Mouse (Mus musculus) midbrain, embryonic 12.5 days (tissue): ENCODE results near the gene Cpne5. TPM values are rescaled to one million over a fixed set of nuclear protein-coding genes. Genes with fewer than 3 reads are reported as not detected.
A peak's percentile ranks its signal among the peaks of the same experiment; 100 is the strongest.

Experiments used
- ATAC-seq: fragments of 200-750 bp; cut with Nextera tagmentation; 2 replicates; pipeline ENCODE4 v1.8.0; 2017; ENCODE audit warnings: low read depth, moderate TSS enrichment, moderate library complexity; ENCODE audit not compliant: low FRiP score
- H3K27ac ChIP-seq: fragments of 300-500 bp; sonication (generic); replicated peaks from 2 replicates; pipeline ENCODE4 v1.5.1; 2016; ENCODE audit warnings: mild to moderate bottlenecking
- H3K27me3 ChIP-seq: fragments of 300-500 bp; sonication (generic); 2 replicates; pipeline ENCODE4 v1.6.1; 2016; ENCODE audit warnings: mild to moderate bottlenecking
- H3K36me3 ChIP-seq: fragments of 300-500 bp; sonication (generic); 2 replicates; pipeline ENCODE4 v1.6.1; 2016
- H3K4me1 ChIP-seq: fragments of 300-500 bp; sonication (generic); 2 replicates; pipeline ENCODE4 v1.6.1; 2016
- H3K4me2 ChIP-seq: fragments of 300-500 bp; sonication (generic); replicated peaks from 2 replicates; pipeline ENCODE4 v1.6.1; 2016; ENCODE audit warnings: mild to moderate bottlenecking, moderate library complexity
- H3K4me3 ChIP-seq: fragments of 300-500 bp; sonication (generic); 2 replicates; pipeline ENCODE4 v1.5.1; 2016; ENCODE audit warnings: mild to moderate bottlenecking
- H3K9ac ChIP-seq: fragments of 300-500 bp; sonication (generic); replicated peaks from 2 replicates; pipeline ENCODE4 v1.6.1; 2016; ENCODE audit warnings: mild to moderate bottlenecking, moderate library complexity
- H3K9me3 ChIP-seq: fragments of 300-500 bp; sonication (generic); 2 replicates; pipeline ENCODE4 v1.6.1; 2016; ENCODE audit warnings: mild to moderate bottlenecking
- WGBS: fragments of 180-500 bp; shearing (Covaris S2); methylation state at CpG from one replicate; pipeline ENCODE4 v1.1.7; 2016; 5-methylcytosine and 5-hydroxymethylcytosine counted together
- polyA plus RNA-seq: library from polyadenylated mRNA; unstranded; fragments of >200 nt; fragmentation: Nextera tagmentation; extraction: Ambion mirVana; gene quantifications from 2 replicates; pipeline ENCODE4 v1.2.1, GENCODE M21; 2016

The Cpne5 gene
- polyA plus RNA-seq, 1 experiment from 2014 or later: 12.6 TPM

DNA sequence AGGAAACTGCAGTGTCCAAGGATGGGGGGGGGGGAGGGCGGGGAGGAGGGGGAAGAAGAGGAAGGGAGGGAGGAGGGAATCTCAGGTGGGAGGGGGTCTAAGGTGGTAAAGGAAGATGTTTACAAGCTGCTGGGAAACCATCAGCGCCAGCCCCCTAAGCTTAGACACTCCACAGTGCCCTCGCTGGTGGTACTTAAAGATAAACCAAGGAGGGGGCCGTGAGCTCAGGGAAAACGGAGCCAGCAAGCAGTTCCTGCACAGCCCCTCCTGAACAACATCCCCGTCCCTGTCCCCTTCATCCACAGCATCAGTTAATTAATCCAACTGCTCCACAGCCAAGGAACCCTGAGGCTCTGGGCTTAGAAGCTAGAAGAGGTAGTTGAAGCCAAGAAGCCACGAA lies 38.1 kb downstream of the Cpne5 start:
- peaks cover 17% of the 10 kb centered on the region for H3K4me1 ChIP-seq
- no peak overlapping the region for H3K4me3 ChIP-seq
- H3K27me3 ChIP-seq: no peaks in the 10 kb centered on the region
- peak overlapping the region; percentile 18; the same call in 1 of the 2 replicates for H3K4me2 ChIP-seq
- no peak for ATAC-seq
- no peaks in the 10 kb centered on the region for H3K9me3 ChIP-seq
- H3K9ac ChIP-seq: 0 out of 2 replicates have a peak overlapping the region, but pooled peaks have one; percentile 16
- peak overlapping the region; percentile 15; the same call in 1 of the 2 replicates for H3K27ac ChIP-seq
- H3K36me3 ChIP-seq: no peaks in the 10 kb centered on the region
- 27% methylated on average over 6 of the region's 7 CpGs for WGBS

- H3K9me3 ChIP-seq: no peaks in the 10 kb centered on the region
- H3K27ac ChIP-seq: peak overlapping the region; percentile 15; the same call in 1 of the 2 replicates
- ATAC-seq: no peak
- no peaks in the 10 kb centered on the region for H3K27me3 ChIP-seq
- no peaks in the 10 kb centered on the region for H3K36me3 ChIP-seq
- no peak overlapping the region for H3K4me3 ChIP-seq
- peak overlapping the region; percentile 16; the same call in 1 of the 2 replicates for H3K9ac ChIP-seq
- H3K4me1 ChIP-seq: peaks cover 17% of the 10 kb centered on the region
- peak overlapping the region; percentile 18; the same call in 1 of the 2 replicates for H3K4me2 ChIP-seq
- 6% methylated on average over 9 of the region's 9 CpGs for WGBS
Observed at GRCm38 (mm10) chr17:29199151-29199800, 38.7 kb downstream of the Cpne5 start.

- Histone ChIP-seq H3K27me3 (no peaks in the 10 kb centered on the region), H3K9ac (no peak overlapping the region), H3K4me1 (peaks cover 22% of the 10 kb centered on the region), H3K27ac (no peak overlapping the region), H3K4me3 (no peak overlapping the region), H3K36me3 (no peaks in the 10 kb centered on the region), H3K9me3 (no peaks in the 10 kb centered on the region), H3K4me2 (no peak overlapping the region)
- ATAC-seq: no peak
- WGBS: 16% methylated on average over 4 of the region's 4 CpGs
Observed at GRCm38 (mm10) chr17:29195579-29195978, 42.4 kb downstream of the Cpne5 start.

- Histone ChIP-seq H3K4me2 (peak overlapping the region; percentile 22), H3K4me3 (no peak overlapping the region), H3K36me3 (no peaks in the 10 kb centered on the region), H3K4me1 (peaks cover 44% of the 10 kb centered on the region), H3K9ac (no peak overlapping the region), H3K9me3 (no peaks in the 10 kb centered on the region), H3K27me3 (peaks cover 13% of the 10 kb centered on the region; the same call in 1 of the 2 replicates), H3K27ac (no peak overlapping the region)
- peak; percentile 58 for ATAC-seq
- WGBS: 6% methylated on average over 12 of the region's 12 CpGs
Observed at GRCm38 (mm10) chr17:29188989-29189388, 49.0 kb downstream of the Cpne5 start.

DNA sequence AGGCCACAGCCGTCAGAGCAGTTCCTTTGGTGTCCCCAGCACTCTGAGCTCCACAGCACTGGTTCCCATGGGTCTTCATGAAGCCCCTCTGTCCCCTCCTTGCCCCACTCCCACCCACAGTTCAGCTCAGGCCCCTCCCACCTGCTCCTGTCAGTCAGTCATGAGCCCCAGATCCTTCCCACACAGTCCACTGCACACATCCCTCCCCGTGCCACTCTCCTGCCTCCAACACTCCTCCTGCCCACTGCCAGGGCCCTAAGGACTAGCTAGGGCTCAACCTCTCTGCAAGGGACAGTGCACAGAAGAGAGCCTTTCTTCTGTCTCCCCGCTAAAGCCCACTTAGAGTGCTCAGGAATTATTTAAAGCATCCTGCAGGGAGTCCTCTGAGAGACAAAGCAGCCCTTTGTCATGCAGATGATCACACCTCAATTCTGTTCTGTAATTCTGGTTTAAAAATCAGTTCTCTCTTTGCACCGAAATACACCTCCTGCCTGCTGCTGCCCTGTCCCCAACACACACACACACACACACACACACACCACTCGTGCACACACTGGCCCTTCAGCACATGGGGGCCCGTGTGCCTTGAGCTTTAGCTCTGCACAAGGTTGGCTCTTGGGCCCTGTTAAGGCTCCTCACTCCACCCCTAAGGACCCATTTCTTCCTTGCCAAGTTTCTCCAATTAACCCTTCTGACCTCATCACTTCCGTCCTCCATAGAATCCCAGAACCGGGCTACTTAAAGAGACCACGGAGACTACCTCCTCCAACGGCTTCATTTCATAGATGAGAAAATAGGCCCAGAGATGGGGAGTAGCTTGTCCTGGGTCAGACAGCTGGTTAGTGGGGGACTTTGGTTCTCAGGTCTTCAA lies 50.7 kb downstream of the Cpne5 start:
- H3K27me3 ChIP-seq: peaks cover 18% of the 10 kb centered on the region; the same call in 1 of the 2 replicates
- H3K9me3 ChIP-seq: no peaks in the 10 kb centered on the region
- peak overlapping the region; percentile 54 for H3K27ac ChIP-seq
- no peak overlapping the region for H3K4me3 ChIP-seq
- H3K9ac ChIP-seq: no peak overlapping the region
- 8% methylated on average over 10 of the region's 10 CpGs for whole genome bisulfite sequencing
- no peaks in the 10 kb centered on the region for H3K36me3 ChIP-seq
- peaks cover 39% of the 10 kb centered on the region for H3K4me1 ChIP-seq
- ATAC-seq: no peak
- no peak overlapping the region for H3K4me2 ChIP-seq

DNA sequence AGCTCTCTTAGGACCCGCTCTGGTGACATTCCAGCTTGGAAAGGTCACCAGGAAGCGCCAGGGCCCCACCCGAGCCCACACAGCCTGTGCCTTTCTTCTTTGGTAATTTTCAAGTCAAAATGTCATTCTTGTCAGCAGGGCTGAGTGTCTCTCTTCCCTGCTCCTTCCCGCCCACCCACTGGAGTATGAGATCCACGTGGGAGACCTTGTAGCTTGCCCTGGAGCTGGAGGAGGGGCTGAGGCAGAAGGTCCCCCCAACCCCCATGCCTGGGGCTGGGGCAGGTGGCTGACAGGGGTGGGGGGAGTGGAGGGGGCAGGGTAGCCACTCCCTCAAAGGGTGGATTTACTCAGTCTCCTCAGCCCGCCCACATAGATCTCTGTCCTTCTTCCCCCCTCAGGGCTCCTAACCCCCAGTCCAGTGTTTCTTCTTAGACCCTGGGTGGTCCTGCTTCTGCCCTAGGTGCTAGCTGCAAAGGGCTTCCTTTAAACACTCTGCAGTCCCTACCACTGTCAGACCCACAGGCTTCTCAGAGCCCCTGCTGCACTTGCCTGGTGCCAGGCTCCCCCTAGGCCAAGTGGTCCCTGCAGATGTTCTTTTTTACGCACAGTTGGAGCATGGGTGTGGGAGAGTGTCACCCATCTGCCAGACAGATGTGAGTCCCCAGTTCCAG lies 52.5 kb downstream of the Cpne5 start:
- 28% methylated on average over 6 of the region's 7 CpGs for WGBS
- Histone ChIP-seq H3K36me3 (no peaks in the 10 kb centered on the region), H3K9ac (no peak overlapping the region), H3K4me2 (no peak overlapping the region), H3K27me3 (peaks cover 18% of the 10 kb centered on the region; the same call in 1 of the 2 replicates), H3K27ac (peak overlapping the region; percentile 42; the same call in 1 of the 2 replicates), H3K9me3 (no peaks in the 10 kb centered on the region), H3K4me3 (no peak overlapping the region), H3K4me1 (peaks cover 39% of the 10 kb centered on the region)
- no peak for ATAC-seq

- Histone ChIP-seq H3K27me3 (peaks cover 8% of the 10 kb centered on the region; the same call in 1 of the 2 replicates), H3K9me3 (no peaks in the 10 kb centered on the region), H3K4me1 (peaks cover 28% of the 10 kb centered on the region), H3K4me2 (no peak overlapping the region), H3K36me3 (no peaks in the 10 kb centered on the region), H3K4me3 (no peak overlapping the region), H3K9ac (no peak overlapping the region), H3K27ac (no peak overlapping the region)
- 66% methylated on average over 11 of the region's 11 CpGs for WGBS
- ATAC-seq: no peak
Observed at GRCm38 (mm10) chr17:29183162-29183561, 54.8 kb downstream of the Cpne5 start.

DNA sequence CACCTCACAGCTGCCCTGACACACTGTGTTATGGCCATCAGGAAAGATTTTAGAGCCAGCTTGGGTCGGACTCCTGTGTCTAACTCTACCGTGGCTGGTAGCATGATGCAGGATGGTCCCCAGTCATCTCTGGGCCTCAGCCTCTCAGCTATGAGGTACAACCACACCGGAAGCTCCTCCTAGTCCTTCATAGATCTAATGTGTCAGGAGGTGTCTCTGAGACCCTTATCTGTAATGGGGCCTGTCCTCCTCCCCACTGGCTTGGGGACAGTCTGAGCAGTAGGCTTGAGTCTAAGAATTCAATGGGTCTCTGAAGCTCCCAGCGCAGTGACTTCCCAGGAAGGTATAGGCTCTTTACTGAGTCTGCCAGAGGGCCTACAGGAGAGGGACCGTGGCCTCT lies 56.2 kb downstream of the Cpne5 start:
- Histone ChIP-seq H3K4me2 (no peak overlapping the region), H3K9me3 (no peaks in the 10 kb centered on the region), H3K36me3 (no peaks in the 10 kb centered on the region), H3K4me1 (peaks cover 18% of the 10 kb centered on the region), H3K27ac (no peak overlapping the region), H3K4me3 (no peak overlapping the region), H3K27me3 (0 out of 2 replicates have a peak, but pooled peaks cover 6% of the 10 kb centered on the region), H3K9ac (no peak overlapping the region)
- 88% methylated on average over 5 of the region's 5 CpGs for WGBS
- ATAC-seq: no peak

DNA sequence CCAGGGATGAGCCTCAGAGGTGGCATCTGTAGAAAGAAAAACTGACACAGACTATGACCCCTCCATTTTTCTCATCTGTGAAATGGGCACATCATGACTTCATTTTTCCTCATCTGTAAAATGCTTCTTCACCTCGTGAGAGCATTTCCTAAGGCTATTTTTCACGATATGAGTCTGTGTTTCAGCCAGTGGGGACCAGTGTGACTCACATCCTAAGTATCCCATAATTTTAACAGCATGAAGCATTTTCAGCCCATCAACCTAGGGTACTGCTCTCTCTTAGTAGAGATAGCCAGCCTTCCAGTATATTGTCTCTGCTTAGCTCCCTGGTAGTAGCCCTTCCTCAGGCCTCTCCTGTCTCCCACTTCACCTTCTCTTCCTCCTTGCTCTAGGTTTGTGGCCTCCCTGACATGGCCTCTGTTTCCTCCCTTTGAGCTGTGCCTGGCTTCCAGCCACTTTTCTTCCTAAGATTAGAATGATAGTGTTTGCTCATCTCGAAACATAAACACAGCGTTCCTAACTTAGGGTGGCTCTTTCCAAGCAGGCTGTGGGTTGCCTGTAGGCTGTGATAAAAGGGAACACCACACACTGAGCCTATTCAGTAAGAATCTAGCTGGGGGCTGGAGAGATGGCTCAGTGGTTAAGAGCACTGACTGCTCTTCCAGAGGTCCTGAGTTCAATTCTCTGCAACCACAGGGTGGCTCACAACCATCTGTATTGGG lies 57.4 kb downstream of the Cpne5 start:
- no peak overlapping the region for H3K4me2 ChIP-seq
- 0 out of 2 replicates have a peak, but pooled peaks cover 6% of the 10 kb centered on the region for H3K27me3 ChIP-seq
- no peak overlapping the region for H3K9ac ChIP-seq
- WGBS: 85% methylated on average over 4 of the region's 4 CpGs
- H3K9me3 ChIP-seq: no peaks in the 10 kb centered on the region
- H3K4me1 ChIP-seq: peaks cover 21% of the 10 kb centered on the region
- H3K4me3 ChIP-seq: no peak overlapping the region
- ATAC-seq: no peak
- no peaks in the 10 kb centered on the region for H3K36me3 ChIP-seq
- no peak overlapping the region for H3K27ac ChIP-seq

GRCm38 (mm10) chr17:29179917-29180316 lies 58.0 kb downstream of the Cpne5 start:
- Histone ChIP-seq H3K27ac (no peak overlapping the region), H3K36me3 (no peaks in the 10 kb centered on the region), H3K9ac (no peak overlapping the region), H3K4me3 (no peak overlapping the region), H3K9me3 (no peaks in the 10 kb centered on the region), H3K4me1 (peaks cover 15% of the 10 kb centered on the region), H3K4me2 (no peak overlapping the region), H3K27me3 (0 out of 2 replicates have a peak, but pooled peaks cover 6% of the 10 kb centered on the region)
- ATAC-seq: no peak
- 90% methylated on average over 6 of the region's 6 CpGs for WGBS

DNA sequence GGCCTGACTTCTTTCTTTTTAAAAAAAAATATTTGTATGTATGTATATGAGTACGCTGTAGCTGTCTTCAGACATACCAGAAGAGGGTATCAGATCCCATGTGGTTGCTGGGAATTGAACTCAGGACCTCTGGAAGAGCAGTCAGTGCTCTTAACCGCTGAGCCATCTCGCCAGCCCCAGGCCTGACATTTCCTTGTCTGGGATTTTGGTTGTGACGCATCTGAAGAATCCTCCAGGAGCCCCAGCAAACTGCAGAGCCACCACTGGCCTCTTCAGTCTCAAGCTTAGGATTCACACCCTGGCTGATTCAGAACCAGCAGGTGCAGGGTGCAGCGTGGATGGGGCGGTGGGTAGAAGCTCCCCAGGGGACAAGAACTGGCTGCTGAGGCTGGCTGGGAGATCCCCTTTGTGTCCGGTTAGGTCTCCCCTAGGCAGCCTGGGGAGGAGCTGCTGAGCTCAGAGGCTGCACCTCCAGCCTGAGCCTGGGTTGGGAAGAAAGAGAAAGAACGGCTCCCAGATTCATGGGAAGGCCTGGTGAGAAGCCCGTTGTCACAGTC lies 59.4 kb downstream of the Cpne5 start:
- no peak for ATAC-seq
- H3K36me3 ChIP-seq: no peaks in the 10 kb centered on the region
- H3K4me1 ChIP-seq: peaks cover 15% of the 10 kb centered on the region
- H3K4me2 ChIP-seq: no peak overlapping the region
- H3K27me3 ChIP-seq: 0 out of 2 replicates have a peak, but pooled peaks cover 5% of the 10 kb centered on the region
- 59% methylated on average over 9 of the region's 9 CpGs for WGBS
- H3K4me3 ChIP-seq: no peak overlapping the region
- no peak overlapping the region for H3K9ac ChIP-seq
- H3K9me3 ChIP-seq: no peaks in the 10 kb centered on the region
- H3K27ac ChIP-seq: no peak overlapping the region
